Mouse (Mus musculus) heart, adult 2 months (tissue): ENCODE measurements at regions not wholly inside any gene's neighbourhood (a gene's known extent, or its start where the extent isn't known, plus 50 kb on each side); places are given as distances from the start of the nearest gene placed in this dataset.

Source experiments
- DNase-seq, 2 experiments: peaks; one replicate each; pipeline ENCODE4 v3.0.0; 2021
- H3K27ac ChIP-seq: fragments of 200-600 bp; 2 replicates; pipeline ENCODE4 v1.8.1; 2022
- H3K27me3 ChIP-seq: fragments of 200-500 bp; 2 replicates; pipeline ENCODE4 v1.6.1; 2012; ENCODE audit warnings: mild to moderate bottlenecking, low read length, inconsistent platforms, mixed read lengths; ENCODE audit not compliant: control insufficient read depth, insufficient read depth
- H3K36me3 ChIP-seq: fragments of 200-500 bp; 2 replicates; pipeline ENCODE4 v1.6.1; 2012; ENCODE audit warnings: low read length, inconsistent platforms; ENCODE audit not compliant: control insufficient read depth, insufficient read depth
- H3K4me1 ChIP-seq: fragments of 200-500 bp; 2 replicates; pipeline ENCODE4 v1.6.1; 2011; ENCODE audit warnings: low read length; ENCODE audit not compliant: control insufficient read depth, insufficient read depth
- H3K4me3 ChIP-seq: fragments of 200-600 bp; 2 replicates; pipeline ENCODE4 v1.8.1; 2022
- H3K79me2 ChIP-seq: fragments of 200-500 bp; replicated peaks from 2 replicates; pipeline ENCODE4 v1.6.1; 2012; ENCODE audit warnings: mild to moderate bottlenecking, inconsistent platforms, low read length, moderate library complexity, mixed read lengths; ENCODE audit not compliant: control insufficient read depth, insufficient read depth
- H3K9ac ChIP-seq: fragments of 200-500 bp; 2 replicates; pipeline ENCODE4 v1.6.1; 2012; ENCODE audit warnings: low read depth, mild to moderate bottlenecking, control low read depth, inconsistent platforms, low read length, mixed read lengths
- CTCF ChIP-seq: fragments of 200-600 bp; IDR thresholded peaks from 2 replicates; pipeline ENCODE4 v1.8.1; 2022; ENCODE audit warnings: antibody characterized with exemption, mild to moderate bottlenecking, moderate library complexity
- EP300 ChIP-seq: fragments of 200-500 bp; IDR thresholded peaks from 2 replicates; pipeline ENCODE4 v1.6.1; 2011; ENCODE audit warnings: low read depth, low read length, control low read depth; ENCODE audit not compliant: insufficient read depth
- POLR2A ChIP-seq: fragments of 200-500 bp; IDR thresholded peaks from 2 replicates; pipeline ENCODE4 v1.6.1; 2011; ENCODE audit warnings: mild to moderate bottlenecking, low read depth, low read length, control low read depth; ENCODE audit not compliant: insufficient read depth
- WGBS: fragments of 180-500 bp; shearing (Covaris S2); methylation state at CpG from one replicate; pipeline ENCODE4 v1.1.7; 2018; 5-methylcytosine and 5-hydroxymethylcytosine counted together
- intact Hi-C: fragments of 180-260 bp; cut with DNase I; formaldehyde crosslinking; loops from one replicate; pipeline ENCODE4 v1.15.1; 2025

DNA sequence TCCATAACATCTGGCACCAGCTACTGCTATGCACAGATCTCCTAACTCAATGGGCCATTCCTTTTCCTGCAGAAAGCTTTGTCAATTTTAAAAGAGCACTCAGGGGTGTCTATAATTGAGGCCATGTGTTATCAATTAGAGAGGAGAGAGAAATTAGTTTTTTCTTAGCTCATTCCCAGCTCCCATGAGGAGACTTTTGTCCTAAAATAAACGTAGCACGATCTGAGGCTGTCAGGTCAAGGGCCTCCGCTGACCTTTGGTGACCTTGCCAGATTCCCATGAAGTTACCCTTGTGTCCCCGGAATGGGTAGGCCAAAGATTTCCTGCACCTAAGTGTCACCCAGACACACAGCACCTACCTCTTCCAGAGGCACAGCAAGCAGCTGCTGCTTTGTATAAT lies 130.3 kb upstream of the Gm17728 start:
- Histone ChIP-seq H3K4me1 (no peaks in the 10 kb centered on the region; the same call in 1 of the 2 replicates), H3K36me3 (no peaks in the 10 kb centered on the region), H3K27me3 (peaks cover 2% of the 10 kb centered on the region; the same call in 1 of the 2 replicates), H3K9ac (no peak overlapping the region), H3K79me2 (no peaks in the 10 kb centered on the region), H3K4me3 (no peak overlapping the region), H3K27ac (no peak overlapping the region)
- WGBS: 57% methylated on average over 4 of the region's 4 CpGs
- no peak for DNase-seq
- intact Hi-C loops: no loop called here
- TF ChIP-seq EP300 (no peak), CTCF (no peak), POLR2A (no peak)

DNA sequence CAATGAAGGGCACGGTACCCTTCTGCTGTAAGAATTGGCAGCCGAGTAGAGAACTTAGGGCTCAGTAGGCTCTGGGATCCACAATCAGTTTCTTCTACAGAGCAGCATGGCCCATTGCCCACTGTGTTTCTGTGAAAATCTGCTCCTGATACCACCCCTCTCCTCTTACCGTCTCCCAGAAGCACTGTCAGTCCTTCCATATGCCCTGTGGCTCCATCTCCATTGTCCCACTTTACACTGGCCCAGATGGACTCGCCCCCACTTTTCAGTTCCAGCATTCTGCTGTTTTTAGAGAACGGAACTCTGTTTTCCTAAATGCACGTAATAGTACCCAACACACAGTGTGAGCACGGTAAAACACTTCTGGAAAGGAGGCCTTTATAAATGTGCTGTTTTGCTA lies 129.6 kb upstream of the Gm17728 start:
- no peak overlapping the region for H3K9ac ChIP-seq
- DNase-seq: no peak
- H3K27me3 ChIP-seq: peaks cover 2% of the 10 kb centered on the region; the same call in 1 of the 2 replicates
- H3K4me1 ChIP-seq: no peaks in the 10 kb centered on the region; the same call in 1 of the 2 replicates
- H3K36me3 ChIP-seq: no peaks in the 10 kb centered on the region
- H3K27ac ChIP-seq: no peak overlapping the region
- intact Hi-C loops: no loop called here
- no peak overlapping the region for H3K4me3 ChIP-seq
- WGBS: 90% methylated on average over 7 of the region's 7 CpGs
- H3K79me2 ChIP-seq: no peaks in the 10 kb centered on the region
- TF ChIP-seq POLR2A (no peak), EP300 (no peak), CTCF (no peak)

DNA sequence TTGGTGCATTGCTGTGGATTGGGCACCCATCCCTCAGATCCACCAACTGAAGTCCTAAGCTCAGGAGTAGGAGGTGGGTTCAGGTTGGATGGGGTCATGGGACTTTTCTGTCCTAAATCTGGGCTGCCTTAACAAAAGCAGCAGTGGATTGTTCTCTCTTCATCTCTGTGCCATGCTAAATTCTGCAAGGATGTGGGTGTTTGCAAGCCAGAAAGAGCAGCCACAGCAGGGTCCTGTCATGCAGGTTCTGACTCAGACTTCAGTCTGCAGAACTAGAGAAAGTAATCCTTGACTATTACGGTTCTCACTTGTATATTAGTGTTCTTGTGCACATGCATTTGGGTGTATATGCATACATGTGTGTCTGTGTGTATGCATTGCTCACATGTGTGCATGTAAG lies 125.5 kb upstream of the Gm17728 start:
- 74% methylated on average over 1 of the region's 1 CpGs for WGBS
- intact Hi-C loops: no loop called here
- no peaks in the 10 kb centered on the region for H3K27me3 ChIP-seq

DNA sequence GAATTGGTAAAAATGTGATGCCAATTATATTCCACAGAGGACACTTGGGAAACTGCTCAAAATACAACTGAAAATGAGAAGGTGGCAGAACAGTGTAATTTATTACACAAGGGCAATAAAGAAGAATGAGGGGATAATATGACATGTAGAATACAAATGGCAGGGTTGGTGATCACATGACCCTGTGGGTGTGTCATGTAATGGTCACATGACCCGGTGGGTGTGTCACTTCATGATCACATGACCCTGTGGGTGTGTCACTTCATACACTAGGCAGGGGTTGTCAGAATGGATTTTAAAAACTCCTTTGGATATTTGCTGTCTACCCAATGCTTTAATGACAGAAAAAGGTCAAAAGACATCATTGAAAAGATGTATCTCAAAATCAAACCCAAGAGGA lies 123.6 kb upstream of the Gm17728 start:
- H3K79me2 ChIP-seq: no peaks in the 10 kb centered on the region
- no peak for TF ChIP-seq EP300
- no peak for TF ChIP-seq POLR2A
- TF ChIP-seq CTCF: no peak
- no peaks in the 10 kb centered on the region for H3K36me3 ChIP-seq
- no peak overlapping the region for H3K4me3 ChIP-seq
- no peak for DNase-seq
- H3K27ac ChIP-seq: no peak overlapping the region
- 83% methylated on average over 1 of the region's 1 CpGs for WGBS
- no peak overlapping the region for H3K9ac ChIP-seq
- intact Hi-C loops: no loop called here
- no peaks in the 10 kb centered on the region for H3K27me3 ChIP-seq
- H3K4me1 ChIP-seq: no peaks in the 10 kb centered on the region

More for the DNA sequence above, 125.5 kb upstream of the Gm17728 start:
- H3K4me1 ChIP-seq: no peaks in the 10 kb centered on the region
- TF ChIP-seq EP300: no peak
- TF ChIP-seq CTCF: no peak
- no peak for TF ChIP-seq POLR2A
- DNase-seq: no peak
- no peak overlapping the region for H3K4me3 ChIP-seq
- H3K79me2 ChIP-seq: no peaks in the 10 kb centered on the region
- no peaks in the 10 kb centered on the region for H3K36me3 ChIP-seq
- H3K27ac ChIP-seq: no peak overlapping the region
- no peak overlapping the region for H3K9ac ChIP-seq

DNA sequence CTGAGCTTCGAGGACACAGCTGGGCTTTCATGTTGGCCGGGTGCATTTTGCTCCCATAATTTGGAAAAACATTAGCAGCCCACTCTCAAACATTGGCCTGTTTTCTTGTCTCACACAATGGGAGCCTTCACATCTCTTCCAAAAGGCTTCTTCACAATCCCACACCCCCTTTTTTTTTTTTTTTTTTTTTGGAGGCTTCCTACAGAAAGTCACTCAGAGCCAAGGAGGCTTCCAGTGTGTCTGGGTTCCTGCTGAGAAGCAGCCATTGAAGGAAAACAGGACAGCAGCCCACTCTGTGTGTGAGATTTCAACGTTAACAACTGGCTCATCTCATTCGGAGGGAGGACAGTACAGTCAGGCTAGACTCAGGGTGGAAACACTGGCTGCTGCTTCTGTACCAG lies 120.8 kb upstream of the Gm17728 start:
- Histone ChIP-seq H3K27me3 (no peaks in the 10 kb centered on the region), H3K4me3 (no peak overlapping the region), H3K36me3 (no peaks in the 10 kb centered on the region), H3K9ac (no peak overlapping the region), H3K79me2 (no peaks in the 10 kb centered on the region), H3K27ac (no peak overlapping the region), H3K4me1 (no peaks in the 10 kb centered on the region)
- TF ChIP-seq CTCF (no peak), EP300 (no peak), POLR2A (no peak)
- intact Hi-C loops: no loop called here
- DNase-seq: no peak
- 49% methylated on average over 4 of the region's 4 CpGs for WGBS

DNA sequence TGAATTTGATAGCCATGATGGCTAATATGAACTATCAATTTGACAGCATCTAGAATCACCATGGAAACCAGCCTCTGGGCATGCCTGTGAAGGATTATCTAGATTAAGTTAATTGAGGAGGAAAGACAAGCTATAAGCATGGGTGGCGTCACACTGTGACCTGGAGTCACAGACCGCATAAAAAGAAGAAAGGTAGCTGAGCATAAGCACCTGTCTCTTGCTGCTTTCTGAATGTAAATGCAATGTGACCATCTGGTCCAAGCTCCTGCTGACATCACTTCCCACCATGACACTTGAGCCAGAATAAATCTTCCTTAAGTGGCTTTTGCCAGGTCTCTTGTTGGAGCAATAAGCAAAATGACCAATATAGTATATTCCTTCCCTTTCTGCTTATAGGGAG lies 113.4 kb upstream of the Gm17728 start:
- intact Hi-C loops: no loop called here
- H3K9ac ChIP-seq: no peak overlapping the region
- H3K79me2 ChIP-seq: no peaks in the 10 kb centered on the region
- WGBS: 71% methylated on average over 2 of the region's 2 CpGs
- no peaks in the 10 kb centered on the region for H3K27me3 ChIP-seq
- no peak for TF ChIP-seq CTCF
- TF ChIP-seq POLR2A: no peak
- no peak for TF ChIP-seq EP300
- H3K4me3 ChIP-seq: no peak overlapping the region
- no peak for DNase-seq
- no peaks in the 10 kb centered on the region for H3K4me1 ChIP-seq
- no peak overlapping the region for H3K27ac ChIP-seq
- H3K36me3 ChIP-seq: no peaks in the 10 kb centered on the region

DNA sequence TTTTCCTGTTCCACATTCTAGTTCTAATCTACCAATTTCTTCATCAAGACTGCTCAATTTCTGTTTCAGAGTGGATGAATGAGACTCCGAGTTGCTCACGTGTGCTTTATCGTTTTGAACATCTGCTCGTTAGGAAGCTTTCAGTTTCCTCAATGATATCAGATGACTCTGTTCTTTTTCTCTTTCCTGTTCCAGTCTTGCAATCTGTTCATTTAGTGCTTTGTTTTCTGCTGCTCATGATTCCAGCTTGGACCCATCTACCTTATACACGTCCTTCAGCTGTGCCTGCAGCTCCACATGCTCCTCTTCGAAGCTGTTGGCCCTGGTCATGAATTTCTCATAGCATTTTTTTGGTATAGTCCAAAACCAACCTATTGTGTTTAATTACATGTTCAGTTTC lies 99.1 kb upstream of the Gm17728 start:
- no peaks in the 10 kb centered on the region for H3K4me1 ChIP-seq
- H3K4me3 ChIP-seq: no peak overlapping the region
- H3K27ac ChIP-seq: no peak overlapping the region
- DNase-seq: no peak
- intact Hi-C loops: no loop called here
- 56% methylated on average over 6 of the region's 6 CpGs for WGBS
- H3K27me3 ChIP-seq: no peaks in the 10 kb centered on the region
- no peaks in the 10 kb centered on the region for H3K79me2 ChIP-seq
- no peaks in the 10 kb centered on the region for H3K36me3 ChIP-seq
- TF ChIP-seq CTCF (no peak), EP300 (no peak), POLR2A (no peak)
- no peak overlapping the region for H3K9ac ChIP-seq
